Mouse (Mus musculus) thymus, adult 2 months (tissue): ENCODE measurements around the gene Espn.

Experiments
- CTCF ChIP-seq: fragments of 200-500 bp; IDR thresholded peaks from 2 replicates; pipeline ENCODE4 v1.5.1; 2012; ENCODE audit warnings: mild to moderate bottlenecking, control low read depth, low read length, moderate library complexity, borderline replicate concordance; ENCODE audit not compliant: control insufficient read depth, poor library complexity, insufficient read depth; ENCODE audit errors: extremely low read depth
- POLR2A ChIP-seq: fragments of 200-500 bp; IDR thresholded peaks from 2 replicates; pipeline ENCODE4 v1.6.1; 2012; ENCODE audit warnings: mild to moderate bottlenecking, low read length, control low read depth, moderate library complexity; ENCODE audit not compliant: control insufficient read depth, poor library complexity, insufficient read depth; ENCODE audit errors: extremely low read depth

DNA sequence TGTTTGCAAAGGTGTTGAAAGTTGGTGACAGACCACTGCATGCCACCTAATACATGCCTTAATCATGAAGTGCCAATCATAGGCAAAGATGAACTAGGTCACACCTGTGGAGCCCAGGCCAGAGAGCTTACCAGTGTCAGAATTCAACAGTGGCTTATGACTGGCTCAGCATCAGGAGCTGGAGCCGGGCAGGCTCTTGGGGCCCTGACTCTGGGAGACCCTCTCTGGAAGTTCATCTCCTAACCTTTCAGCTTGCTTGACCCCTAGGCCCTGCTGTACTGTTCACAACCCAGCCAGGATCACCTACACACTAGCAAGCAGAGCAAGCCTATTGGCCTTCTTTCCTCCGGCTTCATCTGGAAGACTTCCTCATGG lies 15.3 kb downstream of the Espn start:
- TF ChIP-seq CTCF (no peak), POLR2A (no peak)
